ENCODE assay signal across 1 mouse cellular context in genomic region chr5:122883652-122884235, GRCm38 (mm10).
TF ChIP-seq lines count a peak whose summit lies in the region.

No protein-coding gene starts in this region.

TF ChIP-seq in CH12.LX, 34 proteins besides CTCF, POLR2A, EP300 and RAD21:
- TF ChIP-seq CHD2 (IDR thresholded peaks at IDR 0.05; ENCODE audit: low read length) (peak; percentile 83; the same call in 1 of the 2 replicates), GABPA (IDR thresholded peaks at IDR 0.05; ENCODE audit: insufficient replicate concordance, low read depth, low read length) (no peak), POLR2AphosphoS2 (IDR thresholded peaks at IDR 0.05; ENCODE audit: low read depth, low read length) (peak; percentile 97), TCF12 (IDR thresholded peaks at IDR 0.05; ENCODE audit: low read depth, low read length) (no peak), USF2 (conservative IDR thresholded peaks at IDR 0.05; ENCODE audit: low read depth, low read length) (no peak), ELF1 (IDR thresholded peaks at IDR 0.05; ENCODE audit: low read depth, low read length) (peak; percentile 53; the same call in 1 of the 2 replicates), MEF2A (IDR thresholded peaks at IDR 0.05; ENCODE audit: borderline replicate concordance, low read depth, low read length) (peak; percentile 47; the same call in 1 of the 2 replicates), IRF4 (IDR thresholded peaks at IDR 0.05; ENCODE audit: low read depth, low read length) (peak; percentile 46; the same call in 1 of the 2 replicates), SMC3 (IDR thresholded peaks at IDR 0.05; ENCODE audit: low read depth, low read length) (0 out of 2 replicates have a peak, but pooled peaks have one; percentile 2)
